Mouse (Mus musculus) right cerebral cortex, postnatal 25 days (tissue): ENCODE data around the gene Irak4.

Experiments
- DNase-seq: peaks from one replicate; pipeline ENCODE4 v3.0.0; 2022

Gene Irak4

DNA sequence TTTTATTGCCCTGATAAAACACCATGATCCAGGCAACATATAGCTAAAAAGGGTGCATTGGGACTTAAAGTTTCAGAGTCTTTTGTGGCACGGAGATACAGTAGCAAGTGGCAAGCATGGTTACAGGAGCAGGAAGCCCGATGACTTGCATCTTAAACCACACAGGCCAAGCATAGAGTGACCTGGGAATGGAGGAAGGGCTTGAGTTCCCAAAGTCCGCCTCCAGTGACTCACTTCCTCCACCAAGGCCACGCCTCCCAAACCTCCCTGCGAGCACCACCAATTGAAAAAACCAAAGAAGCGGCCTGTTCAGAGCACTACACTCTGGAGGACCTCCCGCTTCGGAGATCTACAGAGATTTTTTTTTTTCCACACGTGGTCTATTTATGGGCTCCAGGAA lies 22.4 kb downstream of the Irak4 start:
- DNase-seq = no peak

DNA sequence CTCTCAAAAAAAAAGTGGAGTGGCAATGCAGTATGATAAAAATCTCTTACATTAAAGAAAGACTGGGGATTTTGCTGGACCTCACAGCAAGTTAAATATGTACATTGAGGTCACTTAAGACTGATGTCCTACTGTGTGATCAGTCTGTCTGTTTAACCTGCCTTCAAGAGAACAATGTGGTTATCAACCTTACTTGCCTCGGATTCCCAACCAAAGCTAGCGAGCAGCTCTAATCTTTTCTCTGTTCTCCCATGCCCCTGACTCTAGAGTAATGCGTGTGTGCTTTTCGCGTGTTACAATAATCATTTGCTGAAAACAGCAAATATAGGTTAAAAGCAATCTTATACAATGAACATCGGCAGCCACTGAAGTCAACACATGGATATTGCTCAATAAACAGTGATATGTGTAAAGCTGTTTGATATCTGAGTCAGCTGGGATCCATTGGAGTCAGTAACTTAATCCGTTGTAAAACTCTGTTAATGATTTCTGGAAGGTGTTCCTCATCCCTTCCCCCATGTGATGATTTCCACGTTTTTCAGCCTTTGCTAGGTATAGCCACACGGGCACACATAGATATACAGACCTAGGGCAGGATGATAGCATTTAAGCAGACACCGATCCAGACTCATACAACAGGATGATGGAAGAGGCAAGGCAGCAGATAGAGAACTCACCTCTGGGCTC lies 25.2 kb downstream of the Irak4 start:
- DNase-seq = no peak

DNA sequence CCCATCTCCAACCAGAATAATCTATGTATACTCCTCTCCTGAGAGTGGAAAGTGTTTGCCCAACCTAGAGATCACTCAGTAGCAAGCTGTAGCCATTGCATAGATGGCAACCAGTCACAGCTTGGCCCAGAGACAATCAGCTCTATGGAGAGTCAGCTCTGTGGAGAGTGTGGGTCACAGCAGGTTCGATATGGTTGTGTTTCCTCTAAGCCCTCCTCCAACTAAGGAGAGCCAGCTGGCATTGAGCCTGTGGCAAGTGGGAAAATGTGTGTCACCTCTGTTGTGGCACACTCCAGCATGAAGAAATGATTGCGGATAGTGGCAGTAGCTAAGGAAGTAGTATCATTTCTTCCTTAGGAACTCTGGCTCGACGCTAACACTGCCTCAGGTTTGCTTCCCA lies 28.1 kb downstream of the Irak4 start:
- no peak for DNase-seq

DNA sequence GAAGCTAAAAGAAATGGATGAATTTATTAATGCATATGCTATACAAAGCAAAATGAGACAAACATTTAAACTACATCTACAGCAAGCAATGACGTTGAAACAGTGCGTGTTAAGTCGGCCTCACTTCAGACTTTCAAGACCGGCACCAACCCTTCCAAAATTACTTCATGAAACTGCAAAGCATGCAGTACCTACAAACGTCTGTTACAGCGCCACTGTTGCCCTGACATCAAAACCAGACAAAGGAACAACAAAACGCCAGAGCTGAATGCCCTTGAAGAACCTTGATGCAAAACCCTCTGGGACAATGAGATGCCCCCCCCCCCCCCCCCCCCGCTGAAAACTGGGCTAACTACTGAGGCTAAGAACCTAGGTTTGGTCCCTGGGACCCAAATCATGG lies 29.3 kb downstream of the Irak4 start:
- DNase-seq = no peak

DNA sequence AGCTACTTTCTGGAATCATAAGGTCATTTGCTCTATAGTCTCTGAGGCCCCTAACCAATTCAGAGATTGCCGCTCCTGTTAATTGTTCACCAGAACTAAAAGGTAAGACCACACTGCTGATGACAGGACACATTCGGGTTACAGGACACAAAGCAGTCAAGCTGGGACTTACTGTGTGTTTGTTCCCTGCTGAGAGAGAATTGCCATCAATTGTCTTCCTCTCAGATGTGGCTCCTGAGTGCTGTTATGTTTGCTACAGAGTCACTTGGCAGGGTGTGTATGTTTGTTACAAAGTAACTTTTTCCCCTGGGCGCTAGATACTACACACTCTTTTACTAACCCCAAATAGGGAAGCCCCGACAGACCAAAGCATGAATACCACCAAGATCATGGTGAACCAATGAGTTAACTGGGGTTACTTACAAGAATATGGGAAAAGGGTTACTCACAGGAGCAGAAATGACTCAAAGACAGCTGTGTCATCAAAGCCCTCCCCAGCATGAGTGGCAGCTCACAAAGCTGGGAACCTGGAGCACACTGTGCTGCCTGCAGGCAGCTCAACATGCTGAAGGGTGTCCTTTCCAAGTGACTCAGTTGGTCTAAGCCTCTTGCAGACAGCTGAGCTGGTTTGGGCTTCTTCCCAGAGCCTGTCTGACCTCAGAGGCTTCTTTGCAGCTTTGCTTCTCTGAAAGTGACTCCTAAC lies 31.3 kb downstream of the Irak4 start:
- no peak for DNase-seq

DNA sequence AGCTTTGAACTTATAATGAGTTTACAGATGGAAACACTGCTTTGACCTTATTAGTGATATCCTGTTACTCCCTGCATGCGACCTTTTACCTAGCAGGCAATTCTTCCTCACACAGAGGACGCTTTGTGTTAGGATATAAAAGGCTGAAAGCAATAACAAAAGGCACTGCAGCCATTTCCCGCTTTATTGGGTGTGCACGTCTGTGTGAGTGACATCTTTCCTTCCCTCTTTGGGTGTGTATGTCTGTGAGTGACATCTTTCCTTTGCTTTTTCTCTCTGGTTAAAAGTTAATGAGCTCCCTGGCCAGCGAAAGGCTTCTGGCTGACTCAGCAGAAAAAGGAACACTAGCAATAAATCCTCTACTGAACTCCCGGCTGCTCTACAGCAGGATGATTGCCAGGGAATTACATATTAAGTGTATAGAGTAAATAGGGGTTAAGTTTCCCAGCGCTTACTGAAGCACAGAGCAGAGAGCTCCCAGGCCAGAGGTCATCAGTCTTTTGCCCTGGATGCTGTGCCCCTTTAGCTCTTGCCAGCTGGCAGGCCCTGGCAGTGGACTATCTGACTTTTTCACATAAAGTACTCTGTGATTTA lies 38.7 kb downstream of the Irak4 start:
- DNase-seq = no peak

DNA sequence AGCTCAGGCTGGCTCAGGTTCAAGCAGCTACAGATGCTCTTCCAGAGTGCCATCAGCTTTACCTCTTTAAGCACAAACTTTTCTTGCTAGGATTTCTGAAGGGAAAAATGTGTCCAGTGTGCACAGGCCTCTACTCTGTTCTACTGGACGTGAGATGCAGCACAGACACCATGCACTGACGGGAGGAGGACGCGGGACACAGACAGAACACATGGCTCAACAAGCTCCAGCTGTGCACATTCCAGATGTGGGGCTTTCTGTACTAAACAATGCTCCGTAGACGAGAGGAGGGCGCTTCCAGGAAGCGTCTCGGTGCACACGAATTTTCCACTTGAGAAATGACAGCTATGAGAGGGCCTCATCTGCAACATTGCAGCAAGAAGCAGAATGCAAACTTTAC lies 39.7 kb downstream of the Irak4 start:
- DNase-seq = no peak

DNA sequence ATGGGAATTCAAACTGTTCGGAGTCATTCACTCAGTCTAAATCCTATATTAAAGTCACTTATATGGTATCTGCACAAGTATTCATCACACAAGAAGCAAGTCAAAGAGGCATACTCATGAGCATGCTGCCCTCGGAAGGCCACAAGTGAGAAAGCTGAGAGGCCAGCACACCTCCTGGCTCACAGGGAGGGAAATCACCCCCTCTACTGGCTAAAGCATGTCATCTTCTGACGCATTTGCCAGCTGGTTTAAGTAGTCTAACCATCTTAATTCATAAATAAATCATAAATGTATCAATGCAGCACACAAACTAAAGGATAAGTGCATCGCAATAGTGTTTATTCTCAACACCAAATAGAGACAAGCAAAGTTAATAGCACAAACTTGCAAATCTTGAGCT lies 41.3 kb downstream of the Irak4 start:
- no peak for DNase-seq

DNA sequence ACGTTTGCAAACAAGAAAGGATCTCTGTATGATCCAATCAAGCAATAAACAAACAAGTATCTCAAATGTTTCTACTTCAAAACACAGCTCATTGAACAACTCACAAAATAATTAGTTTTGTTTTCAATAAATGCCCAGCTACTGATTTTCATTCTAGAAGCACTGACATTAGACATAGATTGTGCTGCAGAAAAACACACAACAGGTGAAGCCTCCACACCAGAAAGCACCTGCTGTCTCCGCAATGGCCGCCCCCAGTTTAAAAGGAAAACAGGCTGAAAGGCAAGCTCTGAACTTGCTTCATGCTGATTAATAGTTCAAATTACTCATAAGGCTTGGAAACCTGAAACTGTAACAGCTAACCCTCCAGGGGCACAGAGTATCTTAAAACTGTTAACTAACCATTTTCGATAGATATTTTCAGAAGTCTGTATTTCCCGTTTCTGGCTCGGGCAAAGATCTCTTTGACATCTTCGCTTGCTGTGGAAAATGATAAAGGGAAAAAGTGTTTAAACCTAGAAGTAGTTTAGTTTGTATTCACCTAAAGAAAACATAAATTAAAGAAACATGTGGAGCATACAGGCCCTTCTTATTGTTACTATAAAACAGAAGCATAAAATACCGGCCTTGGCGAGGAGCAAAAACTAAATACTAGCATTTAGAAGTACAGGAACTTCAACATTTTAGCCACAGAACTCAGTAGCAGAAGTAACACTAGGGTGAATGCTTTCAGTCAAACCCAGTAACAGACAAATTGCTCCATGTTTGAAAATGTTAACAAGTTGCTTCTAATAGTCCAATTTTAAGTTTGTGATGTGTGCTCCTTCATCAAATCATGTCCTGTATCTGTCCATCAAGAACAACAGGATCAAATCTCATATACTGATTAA lies 44.6 kb downstream of the Irak4 start:
- DNase-seq = no peak

DNA sequence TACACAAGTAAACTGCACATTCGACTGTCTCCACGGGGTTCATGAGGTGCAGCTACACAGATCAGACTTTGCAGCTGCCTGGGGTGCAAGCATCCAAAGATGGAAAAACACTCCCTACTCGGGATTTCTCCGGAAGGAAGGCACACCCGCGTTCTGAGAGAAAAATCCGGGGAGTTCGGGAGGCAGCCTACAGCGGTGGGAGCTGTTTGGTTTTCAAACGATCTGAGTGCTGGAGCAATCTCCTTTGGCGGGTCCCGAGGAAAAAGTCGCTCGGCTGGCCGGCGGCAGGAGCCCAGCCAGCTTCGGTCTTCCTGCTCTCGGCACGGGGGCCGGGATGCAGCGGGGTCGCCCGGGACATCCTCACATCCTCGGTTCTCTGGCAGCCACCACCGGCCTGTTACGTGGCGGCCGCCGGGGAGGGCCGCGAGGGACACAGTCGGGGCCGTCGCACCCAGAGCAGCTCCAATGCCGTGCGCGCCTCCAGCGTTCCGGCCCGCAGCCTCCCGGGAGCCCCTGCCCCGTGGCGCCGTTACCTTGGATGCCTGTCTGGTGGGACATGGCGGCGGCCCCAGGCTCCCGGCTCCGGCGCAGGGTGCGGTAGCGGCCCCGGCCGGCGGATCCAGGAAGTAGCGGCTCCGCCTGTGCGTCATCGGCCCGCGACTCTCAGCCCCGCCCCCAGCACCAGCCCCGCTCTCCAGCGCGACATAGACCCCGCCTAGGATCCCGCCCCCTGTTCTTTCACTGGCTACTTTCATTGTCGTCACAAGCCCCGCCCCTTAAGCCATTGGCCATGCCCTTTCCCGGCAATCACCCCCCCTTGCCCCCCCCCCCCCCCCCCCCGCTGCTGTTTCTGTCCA lies 46.0 kb downstream of the Irak4 start, which contains the start of gene Twf1:
Gene Twf1, minus strand, starts transcription at position 671 of the 857 bp plus-strand sequence.
- peak; percentile 98 for DNase-seq

DNA sequence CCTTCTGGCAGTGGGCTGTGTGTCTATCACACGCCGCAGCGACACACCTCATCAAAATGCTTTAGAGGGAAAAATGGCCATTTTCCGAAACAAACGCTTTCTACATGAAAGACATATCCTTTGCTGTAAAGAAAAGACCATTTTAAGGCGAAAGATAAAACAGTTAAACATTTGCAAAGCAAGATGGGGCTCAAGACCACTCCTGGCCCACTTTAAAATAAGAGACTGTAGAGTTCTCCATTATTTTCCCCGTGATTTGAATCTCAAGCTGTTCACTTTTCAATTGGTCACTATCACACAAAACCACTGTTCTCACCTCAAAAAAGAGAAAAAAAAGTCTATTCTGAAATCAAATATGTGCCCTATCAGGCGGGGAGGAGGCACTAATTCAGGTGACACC lies 46.6 kb downstream of the Irak4 start:
- no peak for DNase-seq

DNA sequence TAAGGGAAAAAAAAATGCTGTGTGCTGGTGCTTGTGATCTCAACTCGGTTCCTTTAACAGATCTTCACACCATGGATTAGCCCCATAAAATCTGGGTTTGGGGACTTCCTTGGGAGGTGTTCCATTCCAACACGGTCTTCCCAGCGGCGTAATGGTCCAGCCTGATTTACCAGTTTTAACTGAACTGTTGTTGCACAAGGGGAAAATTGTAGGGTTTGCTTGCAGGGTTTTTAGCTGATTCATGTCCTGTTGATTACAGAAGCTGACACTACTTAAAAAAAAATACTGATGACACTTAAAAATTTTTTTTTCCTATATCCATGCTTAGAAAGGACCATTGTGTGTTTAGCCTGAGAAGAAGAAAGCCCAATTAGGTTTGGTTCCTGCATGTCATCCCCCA lies 47.9 kb downstream of the Irak4 start:
- no peak for DNase-seq

DNA sequence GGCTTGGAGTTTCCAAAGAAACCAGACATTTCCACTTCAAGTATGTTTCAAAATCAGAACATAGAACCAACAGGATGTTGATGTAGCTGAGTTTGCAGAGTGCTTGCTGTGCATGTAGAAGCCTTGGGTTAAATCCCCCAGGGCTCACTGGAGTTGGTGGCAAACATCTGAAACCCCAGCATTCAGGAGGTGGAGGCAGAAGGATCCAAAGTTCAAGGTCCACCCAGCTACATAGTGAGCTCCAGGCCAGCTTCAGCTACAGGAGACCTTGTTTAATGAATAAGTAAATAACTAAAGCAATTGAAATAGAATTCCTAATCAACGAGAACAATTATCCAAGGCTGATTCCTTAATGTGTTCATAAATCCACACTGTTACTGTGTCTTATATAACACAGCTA lies 50.1 kb downstream of the Irak4 start:
- DNase-seq = no peak

DNA sequence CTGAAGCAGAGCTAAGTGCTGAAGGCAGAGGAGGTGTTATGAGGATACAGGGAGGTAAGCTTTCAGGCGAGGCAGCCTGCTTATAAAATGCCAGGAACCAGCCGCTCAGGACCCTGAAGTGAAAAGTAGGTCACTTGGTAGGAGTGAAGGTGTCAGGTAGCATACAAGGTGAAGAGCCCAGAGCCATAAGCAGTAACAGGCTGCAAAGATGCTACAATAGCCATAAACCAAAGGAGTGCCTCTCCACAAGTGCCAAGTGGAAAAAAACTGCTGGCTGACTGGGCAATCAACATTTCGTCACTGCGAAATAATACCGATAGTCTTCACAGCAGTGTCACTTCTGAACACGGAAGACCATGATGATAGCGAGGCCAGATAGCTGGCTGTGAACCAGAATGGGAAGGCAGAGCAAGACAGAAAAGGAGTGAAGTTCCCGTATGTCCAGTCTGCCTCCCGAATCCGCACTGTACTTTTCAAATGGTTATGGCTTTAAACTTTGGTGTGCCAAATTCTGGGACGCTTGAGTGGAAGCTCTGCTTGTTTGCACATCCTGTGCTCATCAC lies 56.8 kb downstream of the Irak4 start:
- DNase-seq = no peak

DNA sequence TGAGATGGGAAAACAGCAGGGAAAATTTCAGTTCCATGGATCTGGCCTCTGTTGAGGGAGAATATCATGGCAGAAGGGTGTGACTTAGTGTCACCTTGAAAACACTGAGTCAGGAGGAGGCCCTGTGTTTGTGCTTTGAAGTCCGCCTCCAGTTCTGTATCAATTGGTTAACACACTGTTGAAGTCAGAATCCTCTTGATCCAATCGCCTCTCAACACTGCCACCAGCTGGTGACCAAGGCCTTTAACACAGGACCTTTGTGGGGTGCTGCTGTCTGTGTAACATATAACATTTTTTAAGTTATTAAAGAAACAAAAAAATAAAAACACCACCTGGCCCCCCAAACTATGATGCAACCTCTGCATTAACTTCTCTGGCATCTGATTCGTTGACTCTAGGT lies 57.9 kb downstream of the Irak4 start:
- DNase-seq = no peak

DNA sequence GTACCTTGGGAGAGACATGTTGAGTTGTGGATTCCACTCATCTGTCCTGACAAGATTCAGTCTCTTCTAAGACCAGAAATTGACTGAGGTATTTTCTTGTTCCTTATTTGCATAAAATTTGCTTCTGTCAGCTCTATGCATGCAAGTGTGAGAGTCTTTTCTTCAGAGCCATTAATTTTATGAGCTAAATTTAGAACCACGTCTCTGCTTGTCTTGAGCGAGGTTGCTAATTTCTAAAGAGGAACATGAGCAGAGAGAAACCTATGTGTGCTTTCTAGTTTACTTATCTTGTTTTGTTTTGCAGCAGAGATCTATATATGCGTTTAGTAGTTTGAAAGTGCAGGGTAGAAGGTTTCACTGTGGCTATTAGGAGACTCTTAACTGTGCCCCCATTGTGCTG lies 59.0 kb downstream of the Irak4 start:
- DNase-seq = no peak

DNA sequence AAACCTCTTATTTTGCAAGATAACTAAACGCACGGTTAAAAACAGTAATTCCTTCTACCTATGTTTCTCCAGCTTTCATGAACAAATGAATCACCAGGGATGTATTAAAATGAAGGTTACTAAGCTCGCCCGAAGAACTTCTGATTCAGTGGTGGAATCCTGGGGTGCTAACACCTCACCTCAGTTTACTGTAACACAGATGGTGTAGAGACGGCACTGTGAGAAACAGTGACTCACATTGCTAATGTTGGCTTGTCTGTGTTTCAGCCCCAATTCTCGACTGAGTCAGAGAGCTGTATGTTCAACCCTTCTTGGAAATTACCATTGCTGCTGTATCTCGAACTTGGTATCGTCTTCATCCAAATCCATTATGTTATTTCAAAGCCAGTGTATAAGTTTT lies 64.3 kb downstream of the Irak4 start:
- peak; percentile 23 for DNase-seq

DNA sequence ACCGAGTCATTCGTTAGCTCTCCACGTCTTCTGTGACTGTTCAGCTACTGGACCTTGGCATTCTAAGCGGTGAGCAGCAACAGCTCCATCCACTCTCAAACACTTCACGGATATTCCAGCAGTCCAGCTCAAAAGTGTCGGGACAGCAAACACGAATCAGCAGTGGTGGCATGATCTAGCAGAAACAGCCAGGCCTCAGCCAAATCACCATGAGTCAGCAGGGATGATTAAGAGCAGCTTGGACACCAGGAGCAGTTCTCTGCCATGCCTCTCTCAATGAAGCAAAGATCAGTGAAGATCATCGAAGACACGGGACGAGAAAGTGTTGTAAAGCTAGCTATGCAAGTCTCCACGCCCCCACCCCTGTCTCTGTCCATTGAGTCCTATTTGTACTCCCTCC lies 72.6 kb downstream of the Irak4 start:
- DNase-seq = no peak

DNA sequence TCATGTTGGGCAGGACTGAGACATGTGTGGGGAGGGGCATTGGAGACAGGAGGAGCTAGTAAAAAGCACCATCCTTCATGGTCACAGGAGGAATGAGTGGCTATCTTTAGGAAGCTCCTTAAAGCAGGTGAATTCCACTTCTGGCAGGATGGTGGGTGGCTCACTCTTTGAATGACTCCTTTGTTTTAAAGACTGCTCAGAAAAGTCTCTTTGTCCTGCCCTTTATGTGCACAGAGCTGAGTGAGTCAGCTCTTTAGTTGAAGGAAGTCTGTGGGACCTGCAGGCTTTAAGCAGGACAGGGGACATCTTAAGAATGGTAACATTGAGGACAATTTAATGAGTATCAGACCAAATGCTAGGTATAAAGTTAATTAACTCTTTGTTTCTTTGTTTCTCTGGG lies 77.5 kb downstream of the Irak4 start:
- no peak for DNase-seq

DNA sequence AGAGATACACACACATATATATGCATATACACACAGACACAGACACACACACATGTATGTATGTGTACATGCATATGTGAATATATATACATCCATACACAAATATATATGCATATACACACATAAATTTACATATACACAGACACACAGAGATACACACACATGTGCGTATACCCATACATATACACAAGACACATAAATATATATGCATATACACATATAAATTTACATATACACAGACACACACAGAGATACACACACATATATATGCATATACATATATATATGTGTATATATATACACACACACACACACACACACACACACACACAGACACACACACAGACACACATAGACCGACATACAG lies 85.0 kb downstream of the Irak4 start:
- no peak for DNase-seq

DNA sequence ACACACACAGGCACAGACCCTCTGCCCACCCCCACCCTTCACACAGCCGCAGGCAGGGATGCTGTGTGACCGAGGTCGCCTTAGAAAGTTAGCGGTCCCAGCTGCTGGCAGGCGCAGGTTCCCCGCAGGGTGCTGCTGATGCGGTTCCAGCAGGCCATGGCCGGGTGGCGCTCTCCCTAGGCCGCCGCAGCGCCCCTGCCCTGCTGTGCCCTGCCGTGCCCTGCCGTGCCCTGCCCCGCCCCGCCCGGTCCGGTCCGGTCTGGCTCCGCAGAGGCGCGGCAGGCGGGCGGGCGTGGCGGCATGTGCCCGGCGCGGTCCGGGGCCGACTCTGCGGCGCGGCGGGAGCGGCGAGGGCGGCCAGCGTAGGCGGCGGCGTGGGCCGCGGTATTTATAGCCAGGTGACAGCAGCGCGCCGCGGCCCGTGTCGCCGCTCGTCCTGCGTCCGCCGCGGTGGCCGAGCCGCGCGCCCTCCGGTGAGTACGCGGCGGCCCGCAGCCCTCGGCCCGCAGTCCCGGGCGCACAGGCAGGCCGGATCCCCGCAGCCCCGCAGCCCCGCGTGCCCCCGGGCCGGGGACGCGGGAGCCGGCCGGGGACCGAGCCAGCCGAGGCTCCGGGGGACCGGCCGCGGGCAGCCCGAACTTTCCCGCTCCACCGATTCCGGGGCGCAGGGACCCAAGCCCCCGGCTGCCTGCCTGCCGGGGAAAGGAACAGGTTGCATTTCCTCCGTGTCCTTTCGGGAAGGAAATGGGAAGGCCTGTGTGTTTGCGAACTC lies 85.6 kb downstream of the Irak4 start, which contains the start of gene Tmem117:
Gene Tmem117, plus strand, starts transcription at position 403 of the 772 bp plus-strand sequence.
- DNase-seq = peak; percentile 47
